Mouse (Mus musculus) left cerebral cortex, adult 9 months (tissue): Measurements from ENCODE around the gene Kdm4a.

Experiments
- DNase-seq, 2 experiments: peaks; one replicate each; pipeline ENCODE4 v3.0.0; 2022; ENCODE audit warnings: low spot score in 2 of 2

Kdm4a gene

DNA sequence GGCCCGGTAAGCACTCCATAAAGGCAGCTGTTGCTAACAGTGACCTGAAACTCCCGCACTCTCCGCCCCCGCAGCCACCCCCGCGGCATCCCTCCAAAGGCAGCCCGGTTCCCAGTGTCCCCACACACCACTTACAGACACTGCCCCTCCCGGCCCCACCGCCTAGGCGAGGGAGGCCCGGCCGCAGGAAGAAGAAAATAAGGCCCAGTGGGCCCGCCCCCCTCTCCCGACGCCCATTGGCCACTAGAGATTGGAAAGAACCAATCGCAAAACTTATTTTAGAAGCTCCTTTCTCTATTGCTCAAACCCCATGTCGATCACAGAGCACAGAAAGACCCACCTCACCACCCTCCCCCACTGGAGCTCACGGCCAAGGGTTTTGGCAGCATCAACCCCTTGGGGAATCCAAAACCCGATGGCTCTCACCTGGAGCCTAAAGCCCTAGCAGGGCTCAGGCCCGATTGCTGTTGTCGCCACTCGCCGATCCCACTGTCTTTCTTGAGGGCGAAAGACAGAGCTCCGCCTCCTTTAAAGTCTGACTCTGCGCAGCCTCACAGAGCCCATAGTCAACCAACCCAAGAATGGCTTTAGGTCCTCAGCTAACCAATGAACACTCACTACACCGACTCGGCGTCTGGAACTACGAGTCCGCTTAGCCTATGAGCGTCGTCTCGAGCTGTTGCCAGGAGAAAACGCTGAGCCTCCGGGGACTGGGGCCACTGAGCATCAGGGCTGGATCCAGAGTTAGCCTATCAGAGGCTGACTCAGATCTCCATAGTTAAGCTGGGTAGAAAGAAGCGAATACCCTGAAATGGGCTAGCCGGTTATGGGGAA lies at the start of gene Kdm4a:
TSS of gene Kdm4a (minus strand) at position 577 of the 834 bp plus-strand sequence.
- DNase-seq = peak; percentile 95 to 96

DNA sequence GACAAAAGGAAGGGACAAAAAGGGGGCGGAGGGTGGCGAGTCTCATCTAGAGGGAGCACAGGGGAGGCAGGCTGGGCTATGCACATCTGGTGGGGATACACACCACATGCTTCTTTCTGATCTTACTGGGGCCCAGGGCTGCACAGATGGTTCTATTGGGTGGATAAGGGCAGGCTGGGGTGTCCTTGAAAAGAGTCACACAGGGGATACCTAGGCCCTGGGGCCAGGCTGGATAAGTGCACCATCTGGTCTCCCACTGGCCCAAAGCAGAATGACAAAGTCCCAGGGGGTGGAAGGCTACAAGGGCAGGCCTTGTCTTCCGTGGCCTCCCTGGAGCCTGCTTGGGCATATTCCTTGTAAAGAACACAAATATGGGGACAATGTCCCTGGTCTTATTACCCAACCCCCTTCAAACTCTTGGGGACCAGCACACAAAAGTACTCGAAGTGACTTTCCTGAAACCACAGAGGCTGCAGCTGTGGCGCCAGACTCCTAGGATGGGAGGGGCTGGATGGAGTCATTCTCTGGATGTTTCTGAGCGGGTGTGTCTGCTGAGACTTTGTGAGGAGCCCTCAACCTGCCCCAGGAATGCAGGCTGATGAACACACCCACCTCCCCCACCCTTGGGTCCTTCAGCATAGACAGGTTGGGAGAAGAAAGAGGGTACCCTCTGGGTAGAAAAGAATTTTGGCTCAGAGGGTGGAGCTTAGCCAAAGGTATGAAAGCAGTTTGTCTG lies 49.4 kb upstream of the Kdm4a start:
- DNase-seq = no peak

DNA sequence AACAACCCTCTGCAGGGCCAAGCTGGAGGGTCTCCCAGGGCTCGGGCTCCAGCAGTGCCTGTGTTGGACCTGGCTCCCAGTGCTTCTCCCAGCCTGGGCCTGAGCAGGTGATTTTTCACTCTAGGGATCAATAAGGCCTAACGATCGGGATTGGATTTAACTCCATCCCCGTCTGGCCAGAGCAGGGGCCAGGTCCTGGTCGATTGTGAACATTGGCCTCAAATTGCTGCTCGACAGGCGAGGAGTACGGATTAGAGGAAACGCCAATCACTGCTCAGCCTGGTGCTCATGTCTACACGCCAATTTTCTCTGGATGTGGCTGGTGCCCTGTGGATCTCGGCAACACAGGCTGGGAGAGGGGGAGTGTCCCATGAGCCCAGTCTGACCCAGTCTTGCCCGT lies 47.6 kb upstream of the Kdm4a start:
- DNase-seq = no peak

DNA sequence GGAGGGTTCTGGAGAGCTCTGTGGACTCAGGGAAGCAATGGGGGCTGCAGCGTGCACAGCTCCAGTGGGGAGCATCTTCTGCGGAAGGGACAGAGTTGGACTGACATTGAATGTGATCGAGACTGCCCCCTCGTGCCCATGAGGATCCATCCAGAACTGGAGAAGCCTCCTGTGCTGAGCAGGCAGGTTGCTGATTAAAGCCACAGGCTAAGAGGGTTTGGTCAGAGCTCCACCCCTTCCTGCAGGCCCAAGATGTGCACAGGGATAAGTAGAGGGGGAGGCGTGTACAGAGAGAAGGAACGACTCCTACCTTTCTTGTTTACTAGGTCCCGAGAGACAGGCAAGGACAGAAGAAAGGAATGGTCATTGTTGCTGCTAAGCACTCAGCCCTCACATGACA lies 41.4 kb upstream of the Kdm4a start:
- DNase-seq = no peak

DNA sequence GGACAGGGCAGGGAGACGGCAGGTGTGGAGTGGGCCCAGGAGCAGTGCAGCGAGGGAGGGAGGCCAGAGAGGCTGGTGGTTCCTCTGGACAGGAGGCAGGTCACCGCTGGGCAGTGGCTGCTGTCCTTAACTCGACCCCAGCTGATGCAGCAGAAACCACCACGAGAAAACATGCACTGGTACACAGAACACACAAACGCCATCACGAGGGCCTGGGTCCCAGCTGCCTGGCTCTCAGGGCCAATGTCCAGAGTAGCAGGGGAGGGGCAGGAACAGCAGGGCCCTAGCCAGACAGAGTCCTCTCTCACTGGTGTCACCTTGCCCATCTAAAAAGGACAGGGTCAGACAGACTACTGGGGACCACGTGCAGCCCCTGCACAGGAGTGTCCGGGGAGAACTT lies 40.9 kb upstream of the Kdm4a start:
- DNase-seq = no peak

DNA sequence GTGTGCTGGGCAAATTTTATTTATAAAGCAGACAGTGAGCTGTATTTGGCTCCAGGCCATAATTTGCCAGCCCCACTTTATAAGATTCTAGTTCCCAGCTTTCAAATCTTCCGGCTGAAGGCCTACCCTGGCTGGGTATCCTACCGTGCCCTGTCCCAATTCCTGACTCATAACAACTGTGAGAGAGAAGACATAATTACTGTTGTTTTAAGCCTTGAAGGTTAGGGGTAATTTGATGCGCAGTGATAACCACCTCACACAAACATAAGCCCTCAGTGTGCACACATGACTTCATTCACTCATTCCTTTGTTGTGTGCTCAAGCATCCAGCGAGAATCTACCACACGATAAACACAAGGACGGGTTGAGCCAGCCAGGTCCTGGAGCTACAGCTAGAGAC lies 39.6 kb upstream of the Kdm4a start:
- DNase-seq = no peak

DNA sequence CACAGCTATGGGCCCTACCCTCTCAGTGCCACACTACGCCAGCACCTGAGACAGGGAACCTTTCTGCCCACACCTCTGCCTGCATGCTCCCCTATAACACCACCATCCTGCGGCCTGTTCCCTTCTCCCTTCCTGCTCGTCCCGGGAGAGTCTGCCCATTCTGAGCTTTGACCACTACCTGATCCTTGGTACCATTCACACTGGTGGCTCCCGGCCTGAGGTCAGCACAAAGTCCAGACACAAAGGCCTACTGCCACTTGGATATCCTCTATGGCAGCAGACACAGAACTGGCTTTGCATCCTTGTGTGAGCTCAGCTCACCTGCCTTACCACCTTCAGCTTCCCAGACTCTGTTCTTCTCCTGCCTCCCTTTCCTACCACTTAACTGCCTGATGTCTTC lies 38.7 kb upstream of the Kdm4a start:
- DNase-seq = no peak

DNA sequence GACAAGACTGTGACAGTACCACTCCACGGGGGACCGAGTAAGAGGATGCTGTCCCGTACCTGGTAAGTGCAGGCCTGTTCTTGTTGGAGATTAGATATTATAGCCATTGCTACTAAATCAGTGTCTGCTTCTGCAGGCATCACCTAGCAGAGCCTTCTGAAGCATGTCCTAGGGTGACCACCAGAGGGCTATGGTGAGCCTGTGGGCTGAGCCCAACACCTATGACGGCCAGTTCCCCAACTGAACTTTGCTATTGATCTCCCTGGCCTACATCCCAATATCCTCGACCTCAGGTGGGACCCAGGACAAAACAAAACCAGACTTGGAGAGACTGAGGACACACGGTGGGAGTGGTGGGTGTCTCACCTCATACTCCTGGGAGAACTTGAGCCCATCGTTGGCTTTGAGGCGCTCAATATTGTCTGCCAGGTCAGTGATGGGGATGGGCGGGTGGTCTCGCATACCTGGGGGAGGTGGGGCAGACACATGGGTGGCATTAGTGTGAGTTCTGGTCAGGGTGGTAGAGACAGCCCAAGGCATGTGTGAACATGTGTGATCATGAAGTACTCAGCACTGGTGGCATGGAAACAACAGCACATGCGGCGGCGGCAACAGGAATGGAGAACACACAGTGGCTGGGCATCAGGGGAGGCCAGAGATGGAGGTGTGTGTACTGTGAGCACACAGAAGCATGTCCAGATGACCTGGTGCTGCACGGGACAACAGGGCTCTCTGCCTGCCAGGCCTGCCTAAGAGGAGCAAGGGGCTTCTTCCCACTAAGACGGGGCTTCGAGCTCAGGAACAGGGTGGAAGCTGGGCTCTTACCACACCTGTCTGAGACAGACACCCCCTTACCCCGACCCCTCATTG lies 37.1 kb upstream of the Kdm4a start:
- DNase-seq = peak in 1 of 2 experiments; percentile 72

DNA sequence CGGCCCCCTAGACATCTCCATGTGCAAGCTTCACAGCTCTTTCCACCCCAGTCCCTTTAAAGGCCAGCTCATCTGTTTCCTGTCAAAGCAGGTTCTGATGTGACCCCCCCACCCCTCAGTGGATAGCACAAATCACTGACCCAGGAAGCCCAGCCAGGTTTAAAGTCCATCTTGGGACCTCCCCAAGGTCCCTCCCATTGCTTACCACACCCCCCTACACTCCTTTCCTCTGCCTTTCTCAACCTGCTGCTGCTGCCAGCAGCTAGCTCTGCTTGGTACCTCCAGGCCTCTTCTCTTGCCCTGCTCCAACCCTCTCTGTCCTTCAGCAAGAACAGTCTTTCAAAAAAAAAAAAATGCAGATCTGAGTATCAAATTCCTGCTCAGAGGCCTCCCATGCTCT lies 35.0 kb upstream of the Kdm4a start:
- DNase-seq = no peak

DNA sequence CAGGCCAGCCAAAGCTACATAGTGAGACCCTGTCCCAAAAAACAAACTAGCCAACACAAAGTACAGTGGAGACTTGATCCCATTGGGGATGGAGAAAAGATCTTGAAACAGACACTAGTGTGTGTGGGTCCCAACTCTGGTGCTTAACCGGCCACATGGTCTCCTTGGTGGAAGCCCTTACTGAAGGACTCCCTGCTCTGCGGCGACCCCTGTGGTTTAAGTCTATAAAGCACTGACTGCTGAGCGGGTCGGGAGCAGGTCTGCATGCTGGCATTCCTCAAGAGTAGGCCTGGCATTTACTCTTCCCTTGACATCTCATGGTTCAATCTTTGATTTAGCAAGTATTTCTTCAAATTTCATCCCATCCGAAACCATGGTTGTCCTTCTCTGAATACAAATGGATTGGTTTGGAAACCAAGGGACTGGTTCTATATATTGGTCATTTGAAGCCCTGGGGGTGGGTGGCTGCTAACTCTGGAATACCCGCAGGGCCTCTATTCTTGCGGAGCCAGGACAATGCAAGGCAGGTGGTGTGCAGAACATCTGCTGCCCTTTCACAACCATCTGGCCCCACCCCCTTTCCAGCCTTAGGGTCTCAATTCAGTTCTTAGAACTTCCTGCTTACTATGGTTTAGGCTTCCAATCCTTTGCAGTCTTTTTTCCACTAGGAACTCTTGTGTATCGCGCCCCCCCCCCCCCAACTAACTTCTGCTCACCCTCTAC lies 27.2 kb upstream of the Kdm4a start:
- no peak for DNase-seq

DNA sequence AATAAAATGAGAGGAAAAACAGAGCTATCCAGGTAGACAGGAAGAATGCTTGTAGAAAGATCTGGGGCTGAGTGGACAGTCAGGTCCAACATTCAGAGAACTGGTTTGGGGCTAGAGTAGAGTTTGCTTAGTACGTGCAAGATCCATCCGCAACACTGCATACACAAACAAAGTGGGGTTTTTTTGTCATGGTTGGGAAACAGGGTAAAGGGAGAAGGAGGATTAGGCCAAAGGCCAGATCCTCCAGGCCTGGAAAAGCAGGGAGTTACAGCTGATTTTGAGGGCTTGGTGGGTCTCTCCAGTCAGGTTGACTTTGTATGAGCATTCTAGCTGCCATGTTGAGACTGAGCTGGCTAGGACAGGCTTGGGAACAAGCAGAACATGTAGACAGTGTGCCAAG lies 26.1 kb upstream of the Kdm4a start:
- no peak for DNase-seq

DNA sequence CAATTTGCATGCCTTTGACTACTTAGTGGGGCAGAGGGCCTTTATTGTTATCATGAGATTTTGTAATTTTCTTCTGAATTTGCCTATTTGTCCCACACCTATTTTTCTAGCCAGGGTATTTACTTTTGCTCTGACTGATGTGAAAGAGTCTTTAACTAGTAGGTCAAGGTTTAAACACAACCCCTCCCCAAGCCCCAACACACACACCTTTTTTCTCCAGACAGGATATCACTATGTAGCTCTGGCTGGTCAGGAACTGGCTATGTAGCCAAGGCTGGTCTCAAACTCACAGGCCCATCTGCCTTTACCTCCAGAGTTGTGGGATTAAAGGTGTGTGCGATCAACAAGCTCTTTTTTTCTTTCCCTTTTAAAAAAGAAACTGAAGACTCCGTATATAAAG lies 19.2 kb upstream of the Kdm4a start:
- no peak for DNase-seq

DNA sequence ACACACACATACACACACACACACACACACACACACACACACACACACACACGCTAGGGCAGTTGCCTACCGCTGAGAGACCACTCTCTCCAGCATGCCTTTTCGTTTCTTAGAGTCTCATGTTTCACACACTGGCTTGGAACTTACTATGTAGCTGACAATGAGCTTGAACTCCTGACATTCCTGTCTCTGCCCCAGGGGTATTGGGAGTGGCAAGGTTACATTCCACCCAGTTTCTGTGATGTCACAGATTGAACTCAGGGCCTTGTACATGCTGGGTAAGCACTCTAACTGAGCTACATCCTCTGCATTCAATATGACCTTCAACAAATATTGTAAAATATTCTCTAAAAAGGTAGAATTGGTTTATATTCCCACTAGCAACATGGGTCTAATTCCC lies 18.8 kb upstream of the Kdm4a start:
- no peak for DNase-seq

DNA sequence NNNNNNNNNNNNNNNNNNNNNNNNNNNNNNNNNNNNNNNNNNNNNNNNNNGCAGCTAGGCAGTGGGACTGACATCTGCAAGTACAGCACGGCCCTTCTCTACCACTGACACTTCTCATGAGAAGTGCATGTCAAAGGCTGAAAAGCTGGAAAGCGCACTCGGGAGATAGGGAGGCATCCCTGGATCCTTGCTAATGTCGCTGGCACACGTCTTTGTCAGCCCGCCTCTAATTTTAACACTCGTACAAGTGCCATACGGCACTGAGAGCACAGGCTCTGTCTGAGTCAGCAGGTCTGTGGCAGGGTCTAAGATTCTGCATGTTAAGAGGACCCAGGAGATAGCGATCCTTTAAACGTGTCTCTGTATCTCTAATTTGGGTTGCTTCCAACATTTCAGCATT lies 16.3 kb upstream of the Kdm4a start:
- DNase-seq = peak in 1 of 2 experiments; percentile 32

DNA sequence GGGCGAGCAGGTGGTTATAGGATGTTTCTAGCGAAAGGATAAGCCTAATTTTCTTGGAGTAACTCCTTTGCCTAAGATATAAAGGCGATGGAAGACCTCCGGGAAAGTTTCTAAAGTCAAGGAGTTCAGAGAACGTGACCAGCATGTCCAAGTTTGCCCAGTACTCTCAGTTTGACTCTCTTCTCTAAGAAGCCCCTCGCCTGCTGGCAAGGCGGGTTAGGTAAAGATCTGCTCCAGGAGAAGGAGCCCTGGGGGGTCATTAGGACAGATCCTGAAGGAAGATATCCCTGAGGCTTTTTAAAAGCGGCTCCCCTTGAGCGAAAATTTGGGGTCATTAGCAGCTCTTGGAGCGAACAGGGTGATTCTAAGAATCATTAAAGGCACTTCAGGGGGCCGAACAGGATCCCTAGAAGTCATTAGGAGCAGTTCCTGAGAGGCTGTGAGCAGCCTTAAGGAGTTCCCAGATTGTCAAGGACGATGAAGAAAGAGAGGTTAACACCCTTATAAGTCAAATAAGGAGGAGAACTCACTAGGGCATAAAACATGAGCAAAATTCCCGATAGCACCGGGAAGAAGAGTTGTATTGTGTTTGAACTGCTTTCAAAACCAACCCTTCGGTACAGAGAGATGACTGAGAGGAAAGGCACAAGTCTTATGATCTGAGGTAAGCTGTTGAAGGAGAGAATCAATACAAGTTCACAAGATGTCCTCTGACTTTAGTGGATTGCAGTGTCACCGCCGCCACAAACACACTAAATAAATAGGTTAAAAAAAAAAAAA lies 648 bp upstream of the Kdm4a start:
- DNase-seq = no peak

DNA sequence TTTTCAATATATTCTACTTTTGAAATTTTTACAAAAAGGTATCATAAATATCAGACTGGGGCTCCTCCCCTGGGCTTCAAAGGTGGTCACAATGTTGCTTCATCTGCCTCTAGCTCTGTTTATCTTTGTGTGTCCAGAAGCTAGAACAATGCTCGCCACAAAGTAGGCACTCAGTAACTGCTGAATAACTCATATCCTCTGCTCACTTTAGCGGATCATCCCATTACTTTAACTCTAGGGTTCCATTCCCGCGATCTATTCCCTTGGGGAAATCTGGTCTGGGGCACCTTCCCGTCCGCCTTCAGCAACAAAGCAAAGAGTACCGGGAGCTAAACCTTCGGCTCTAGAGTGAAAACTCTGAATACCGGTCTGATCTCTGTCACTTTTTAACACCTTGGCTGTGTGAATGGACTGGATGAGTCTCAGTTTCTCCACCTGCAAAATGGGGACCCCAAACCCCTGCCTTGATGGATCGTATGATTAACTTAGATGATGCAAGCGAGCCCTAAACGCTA lies 834 bp downstream of the Kdm4a start:
- no peak for DNase-seq

DNA sequence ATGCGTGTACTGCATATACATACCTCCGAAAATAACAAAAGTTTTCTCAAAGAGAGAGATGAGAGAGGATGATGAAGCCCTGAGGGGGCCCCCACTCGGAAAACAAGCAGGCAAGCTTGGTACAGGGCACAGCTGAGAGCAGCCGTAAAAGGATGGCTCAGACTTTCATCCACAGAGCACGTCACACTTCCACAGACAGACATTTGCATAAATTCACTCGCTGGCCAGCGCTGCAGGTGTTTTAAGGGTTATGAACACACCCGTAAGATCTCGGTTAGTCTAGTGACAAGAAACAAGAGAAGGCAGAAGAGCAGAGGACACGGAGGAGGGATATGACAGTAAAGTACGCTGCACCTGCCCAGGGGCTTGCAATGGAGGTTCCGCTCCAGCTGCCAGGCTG lies 7.4 kb downstream of the Kdm4a start:
- no peak for DNase-seq

DNA sequence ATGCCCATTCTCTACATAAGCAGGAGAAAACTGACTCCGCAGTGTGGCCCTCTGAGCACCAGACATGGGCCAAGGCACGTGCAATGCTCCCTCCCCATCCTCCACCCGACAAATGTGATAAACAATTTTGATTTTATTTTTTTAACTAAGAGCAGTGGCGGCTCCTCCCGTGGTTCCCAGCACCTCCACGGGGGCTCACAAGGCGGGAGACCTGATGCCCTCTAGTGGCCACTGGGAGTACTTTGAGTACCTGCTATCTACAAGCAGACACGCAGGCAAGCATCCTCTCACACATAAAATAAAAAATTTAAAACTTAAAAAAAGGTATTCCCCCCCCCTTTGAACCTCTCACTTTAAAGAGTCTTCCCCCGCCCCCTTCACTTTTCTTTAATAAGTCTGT lies 8.8 kb downstream of the Kdm4a start:
- DNase-seq = no peak

DNA sequence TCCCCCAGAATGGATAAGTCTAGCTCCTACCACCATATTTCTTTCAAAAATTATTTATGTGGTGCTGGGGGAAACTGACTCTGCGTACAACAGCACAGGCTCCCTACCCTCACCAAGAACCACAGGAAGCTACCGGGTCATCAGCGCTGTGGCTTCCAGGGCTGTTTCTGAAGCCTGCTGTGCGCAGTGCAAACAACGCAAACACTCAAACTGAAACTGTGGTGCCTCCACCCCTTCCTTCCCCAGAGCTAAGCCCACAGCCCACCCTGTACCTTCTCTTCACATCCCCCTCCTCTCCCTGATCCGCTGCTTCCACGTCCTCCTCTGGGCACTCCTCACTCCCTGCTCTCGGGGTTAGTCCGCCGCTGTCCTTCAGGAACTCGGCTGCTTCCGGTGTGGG lies 17.7 kb downstream of the Kdm4a start:
- no peak for DNase-seq

DNA sequence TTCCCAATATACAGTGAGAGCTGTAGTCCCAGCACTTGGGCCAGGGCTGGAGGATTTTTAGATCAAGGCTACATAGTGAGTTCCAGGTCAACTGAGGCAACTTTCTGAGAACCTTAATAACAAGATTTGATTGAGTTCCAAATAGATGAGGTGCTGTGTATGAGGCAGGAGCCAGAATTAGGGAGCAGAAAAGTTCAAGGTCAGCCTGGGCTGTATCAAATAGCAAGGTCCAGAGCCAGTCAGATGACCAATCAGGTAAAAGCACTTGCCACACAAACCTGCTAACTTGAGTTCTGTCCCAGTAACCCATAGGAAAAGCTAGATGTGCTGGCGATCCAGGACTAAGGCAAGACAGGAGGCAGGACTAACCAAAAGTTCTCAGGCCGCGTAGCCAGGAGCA lies 22.2 kb downstream of the Kdm4a start:
- no peak for DNase-seq

DNA sequence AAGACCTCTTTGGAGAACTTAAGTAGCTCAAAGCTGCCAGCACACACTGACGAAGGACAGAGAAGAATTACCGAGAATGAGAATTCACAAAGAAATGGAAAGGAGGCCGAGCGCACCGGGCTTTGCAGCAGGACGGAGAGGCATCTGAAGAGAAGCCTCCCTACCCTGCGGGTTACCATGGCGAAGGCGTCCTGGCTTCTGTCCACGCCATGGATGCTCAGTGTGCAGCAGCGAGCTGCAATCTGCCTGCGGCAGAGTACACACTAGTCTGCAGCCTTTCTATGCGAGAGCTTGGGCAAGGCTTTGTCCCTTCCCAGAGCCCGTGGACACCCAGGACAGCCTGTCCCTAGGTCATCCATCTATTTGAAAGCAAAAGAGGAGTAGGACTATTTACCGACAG lies 23.3 kb downstream of the Kdm4a start:
- DNase-seq = no peak
